Mouse (Mus musculus) CH12.LX (cell line): ENCODE data around the gene Slc15a5. TPM values are rescaled to one million over a fixed set of nuclear protein-coding genes. Genes with fewer than 3 reads are reported as not detected.

Experiments
- DNase-seq: peaks from one replicate; pipeline ENCODE4 v3.0.0-alpha.2; 2013; ENCODE audit errors: extremely low read depth
- H3K27ac ChIP-seq: 2 replicates; pipeline ENCODE4 v1.5.1; 2012; ENCODE audit warnings: low read depth, mild to moderate bottlenecking, control low read depth, moderate library complexity; ENCODE audit not compliant: insufficient read depth
- H3K27me3 ChIP-seq: replicated peaks from 2 replicates; pipeline ENCODE3; 2012; ENCODE audit warnings: inconsistent platforms
- H3K36me3 ChIP-seq, 2 experiments: replicated peaks in 1 of 2; 2 replicates each; pipeline versions ENCODE3 to v1.6.1; 2012; ENCODE audit warnings: inconsistent platforms in 1 of 2, low read length in 1 of 2, mild to moderate bottlenecking in 1 of 2, mixed read lengths in 1 of 2, moderate library complexity in 1 of 2; ENCODE audit not compliant: control insufficient read depth in 1 of 2, insufficient read depth in 1 of 2
- H3K4me1 ChIP-seq, 2 experiments: 2 replicates each; pipeline ENCODE4 v1.6.1; 2012; ENCODE audit warnings: inconsistent platforms in 1 of 2, moderate library complexity in 1 of 2; ENCODE audit not compliant: insufficient read depth in 2 of 2, control insufficient read depth in 1 of 2
- H3K4me2 ChIP-seq: 2 replicates; pipeline ENCODE4 v1.6.1; 2012; ENCODE audit warnings: low read depth, mild to moderate bottlenecking, control low read depth; ENCODE audit not compliant: poor library complexity, insufficient read depth, severe bottlenecking
- H3K4me3 ChIP-seq, 3 experiments: fragments of 150-350 bp in 1 of 3; sonication (generic) in 1 of 3; replicated peaks in 1 of 3; 2 replicates each; pipeline versions ENCODE3 to v1.5.1; 2011 to 2012; ENCODE audit warnings: low read depth in 2 of 3, low read length in 2 of 3, mild to moderate bottlenecking in 2 of 3, moderate library complexity in 2 of 3, control low read depth in 1 of 3, improper control_type of control experiment in 1 of 3, inconsistent platforms in 1 of 3, mixed read lengths in 1 of 3; ENCODE audit not compliant: poor library complexity in 1 of 3
- H3K79me2 ChIP-seq: replicated peaks from 2 replicates; pipeline ENCODE4 v1.6.1; 2012; ENCODE audit warnings: mild to moderate bottlenecking, moderate library complexity; ENCODE audit not compliant: control insufficient read depth, poor library complexity, insufficient read depth, severe bottlenecking; ENCODE audit errors: extremely low read depth
- H3K9ac ChIP-seq: 2 replicates; pipeline ENCODE4 v1.6.1; 2012; ENCODE audit warnings: low read depth, mild to moderate bottlenecking, control low read depth, moderate library complexity; ENCODE audit not compliant: insufficient read depth
- H3K9me3 ChIP-seq: replicated peaks from 2 replicates; pipeline ENCODE3; 2012; ENCODE audit warnings: low read length, inconsistent platforms, mixed read lengths
- BHLHE40 ChIP-seq: IDR thresholded peaks from 2 replicates; pipeline ENCODE4 v1.6.1; 2011; ENCODE audit warnings: mild to moderate bottlenecking, low read depth, low read length, improper control_type of control experiment
- CTCF ChIP-seq, 2 experiments: IDR thresholded peaks in 1 of 2; conservative IDR thresholded peaks in 1 of 2; 2 replicates each; pipeline ENCODE4 v1.5.1; 2011 to 2012; ENCODE audit warnings: low read depth in 2 of 2, low read length in 2 of 2, improper control_type of control experiment in 1 of 2, inconsistent platforms in 1 of 2, mild to moderate bottlenecking in 1 of 2, moderate library complexity in 1 of 2
- E2F4 ChIP-seq: IDR thresholded peaks from 2 replicates; pipeline ENCODE4 v1.6.1; 2011; ENCODE audit warnings: low read depth, low read length, improper control_type of control experiment; ENCODE audit not compliant: insufficient replicate concordance
- ELF1 ChIP-seq: IDR thresholded peaks from 2 replicates; pipeline ENCODE4 v1.6.1; 2014; ENCODE audit warnings: low read depth, mild to moderate bottlenecking, inconsistent platforms, low read length, improper control_type of control experiment
- EP300 ChIP-seq: IDR thresholded peaks from 2 replicates; pipeline ENCODE4 v1.6.1; 2011; ENCODE audit warnings: low read length, improper control_type of control experiment
- GABPA ChIP-seq: IDR thresholded peaks from 2 replicates; pipeline ENCODE4 v1.6.1; 2012; ENCODE audit warnings: low read depth, low read length, improper control_type of control experiment, inconsistent platforms; ENCODE audit not compliant: insufficient replicate concordance
- HCFC1 ChIP-seq: IDR thresholded peaks from 2 replicates; pipeline ENCODE4 v1.6.1; 2012; ENCODE audit warnings: low read depth, mild to moderate bottlenecking, inconsistent platforms, low read length, improper control_type of control experiment
- IRF4 ChIP-seq: IDR thresholded peaks from 2 replicates; pipeline ENCODE4 v1.6.1; 2014; ENCODE audit warnings: low read depth, mild to moderate bottlenecking, inconsistent platforms, low read length, improper control_type of control experiment
- MAFK ChIP-seq: IDR thresholded peaks from 2 replicates; pipeline ENCODE4 v1.6.1; 2011; ENCODE audit warnings: low read length, improper control_type of control experiment; ENCODE audit not compliant: insufficient replicate concordance
- MAX ChIP-seq: IDR thresholded peaks from 2 replicates; pipeline ENCODE4 v1.6.1; 2011; ENCODE audit warnings: low read length, improper control_type of control experiment
- MEF2A ChIP-seq: IDR thresholded peaks from 2 replicates; pipeline ENCODE4 v1.6.1; 2014; ENCODE audit warnings: low read depth, mild to moderate bottlenecking, inconsistent platforms, low read length, improper control_type of control experiment, borderline replicate concordance
- MXI1 ChIP-seq: IDR thresholded peaks from 2 replicates; pipeline ENCODE4 v1.6.1; 2011; ENCODE audit warnings: mild to moderate bottlenecking, low read depth, low read length, improper control_type of control experiment
- NELFE ChIP-seq: IDR thresholded peaks from 2 replicates; pipeline ENCODE4 v1.6.1; 2011; ENCODE audit warnings: low read depth, low read length, improper control_type of control experiment
- NRF1 ChIP-seq: IDR thresholded peaks from 2 replicates; pipeline ENCODE4 v1.6.1; 2014; ENCODE audit warnings: low read depth, mild to moderate bottlenecking, inconsistent platforms, low read length, improper control_type of control experiment, moderate library complexity
- POLR2A ChIP-seq: IDR thresholded peaks from 2 replicates; pipeline ENCODE4 v1.6.1; 2011; ENCODE audit warnings: low read depth, mild to moderate bottlenecking, improper control_type of control experiment, low read length
- TBP ChIP-seq: conservative IDR thresholded peaks from 2 replicates; pipeline ENCODE4 v1.6.1; 2011; ENCODE audit warnings: low read depth, low read length, improper control_type of control experiment
- USF2 ChIP-seq: conservative IDR thresholded peaks from 2 replicates; pipeline ENCODE4 v1.6.1; 2011; ENCODE audit warnings: low read depth, low read length, improper control_type of control experiment
- dilution Hi-C: fragments of 300-500 bp; cut with MboI; formaldehyde crosslinking; loops from 2 replicates; pipeline ENCODE4 v1.14.3; 2020; ENCODE audit warnings: low sequenced_read_pairs; ENCODE audit not compliant: extremely low pct_unique_long_range_greater_than_20kb, extremely low pct_ligation_motif_present
- in situ Hi-C: fragments of 300-500 bp; cut with MboI; formaldehyde crosslinking; loops from 3 replicates; pipeline ENCODE4 v1.14.3; 2019; ENCODE audit warnings: low sequenced_read_pairs, low pct_ligation_motif_present, low pct_unique_long_range_greater_than_20kb, mixed read lengths
- polyA plus RNA-seq: library from polyadenylated mRNA; unstranded; fragments of >175 nt; gene quantifications from 2 replicates; pipeline ENCODE4 v1.2.1, GENCODE M21; 2012; ENCODE audit warnings: low read depth; ENCODE audit not compliant: insufficient read length
- total RNA-seq, 2 experiments: library from RNA; depleted of rRNA; stranded (reverse); fragments of 300-350 nt in 1 of 2; fragments of >200 nt in 1 of 2; gene quantifications; 2 replicates each; pipeline ENCODE4 v1.2.3; 2012 to 2014

The Slc15a5 gene
- total and polyA plus RNA-seq, 3 experiments: not detected

GRCm38 (mm10) chr6:137937541-137937940 lies 142.2 kb downstream of the Slc15a5 start:
- Histone ChIP-seq H3K79me2 (no peaks in the 10 kb centered on the region), H3K27me3 (no peaks in the 10 kb centered on the region), H3K4me1 (no peaks in the 10 kb centered on the region), H3K9me3 (peaks cover 49% of the 10 kb centered on the region), H3K4me3 (no peak overlapping the region)
- TF ChIP-seq MEF2A: no peak
- TF ChIP-seq, all 38 proteins: peak for 0
- in situ Hi-C loops (no loop called here), dilution Hi-C loops (no loop called here)
- H3K9ac ChIP-seq: no peak overlapping the region
- no peak overlapping the region for H3K4me2 ChIP-seq
- H3K27ac ChIP-seq: no peak overlapping the region
- no peaks in the 10 kb centered on the region for H3K36me3 ChIP-seq
- no peak for DNase-seq

GRCm38 (mm10) chr6:137936268-137936667 lies 143.4 kb downstream of the Slc15a5 start:
- dilution Hi-C loops: no loop called here
- in situ Hi-C loops: no loop called here
- Histone ChIP-seq H3K36me3 (no peaks in the 10 kb centered on the region), H3K9ac (no peak overlapping the region), H3K4me3 (no peak overlapping the region), H3K27me3 (no peaks in the 10 kb centered on the region), H3K4me2 (no peak overlapping the region), H3K27ac (no peak overlapping the region), H3K79me2 (no peaks in the 10 kb centered on the region), H3K9me3 (peaks cover 47% of the 10 kb centered on the region), H3K4me1 (no peaks in the 10 kb centered on the region)
- no peak for DNase-seq
- TF ChIP-seq MAFK (no peak), NRF1 (no peak), BHLHE40 (no peak), IRF4 (no peak), E2F4 (no peak), NELFE (no peak), CTCF (conservative IDR thresholded peaks at IDR 0.05 in 1 of 2, IDR thresholded peaks at IDR 0.05 in 1 of 2; ENCODE audit: low read depth in 2 of 2, low read length in 2 of 2) (no peak), TBP (no peak), USF2 (no peak), EP300 (no peak), POLR2A (no peak), MAX (no peak), HCFC1 (no peak), MXI1 (no peak)

DNA sequence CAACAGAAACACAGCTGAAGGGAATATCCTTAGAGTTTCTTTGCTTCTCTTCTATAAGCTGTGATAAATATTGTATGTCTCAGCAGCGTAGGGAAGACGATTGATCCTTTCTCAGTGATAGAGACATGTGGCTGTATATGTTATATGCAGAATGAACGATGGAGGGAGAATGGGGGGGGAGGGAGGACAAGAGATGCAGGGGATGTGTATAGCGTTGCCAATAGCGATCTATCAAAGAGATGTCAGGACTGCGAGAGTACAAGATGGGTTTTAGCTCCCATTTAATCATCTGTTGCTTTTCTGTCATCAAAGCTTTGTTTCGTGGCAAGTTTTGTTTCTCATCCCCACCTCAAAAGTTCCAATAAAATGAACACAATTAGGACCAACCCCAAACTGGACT lies 143.9 kb downstream of the Slc15a5 start:
- Histone ChIP-seq H3K4me2 (no peak overlapping the region), H3K4me1 (no peaks in the 10 kb centered on the region), H3K27me3 (no peaks in the 10 kb centered on the region), H3K4me3 (no peak overlapping the region), H3K27ac (no peak overlapping the region), H3K36me3 (no peaks in the 10 kb centered on the region), H3K79me2 (no peaks in the 10 kb centered on the region), H3K9ac (no peak overlapping the region), H3K9me3 (peaks cover 51% of the 10 kb centered on the region)
- TF ChIP-seq ELF1 (no peak), GABPA (no peak)
- DNase-seq: no peak
- dilution Hi-C loops (no loop called here), in situ Hi-C loops (no loop called here)
